Mouse (Mus musculus) kidney, embryonic 15.5 days (tissue): ENCODE measurements around the gene Wdr31. TPM values are rescaled to one million over a fixed set of nuclear protein-coding genes. Genes with fewer than 3 reads are reported as not detected.

ENCODE experiments used
- ATAC-seq: fragments of 200-750 bp; cut with Nextera tagmentation; replicated peaks from 2 replicates; pipeline ENCODE4 v1.8.0; 2017; ENCODE audit warnings: moderate TSS enrichment; ENCODE audit not compliant: low FRiP score
- H3K27ac ChIP-seq: fragments of 300-500 bp; sonication (generic); 2 replicates; pipeline ENCODE4 v1.5.1; 2015; ENCODE audit warnings: mild to moderate bottlenecking, inconsistent platforms
- H3K27me3 ChIP-seq: fragments of 300-500 bp; sonication (generic); 2 replicates; pipeline ENCODE4 v1.6.1; 2015; ENCODE audit warnings: inconsistent platforms
- H3K36me3 ChIP-seq: fragments of 300-500 bp; sonication (generic); 2 replicates; pipeline ENCODE4 v1.6.1; 2015; ENCODE audit warnings: inconsistent platforms
- H3K4me1 ChIP-seq: fragments of 300-500 bp; sonication (generic); 2 replicates; pipeline ENCODE4 v1.6.1; 2015; ENCODE audit warnings: inconsistent platforms
- H3K4me2 ChIP-seq: fragments of 300-500 bp; sonication (generic); 2 replicates; pipeline ENCODE4 v1.6.1; 2015; ENCODE audit warnings: moderate library complexity, mild to moderate bottlenecking, inconsistent platforms
- H3K4me3 ChIP-seq: fragments of 300-500 bp; sonication (generic); replicated peaks from 2 replicates; pipeline ENCODE4 v1.5.1; 2015; ENCODE audit warnings: mild to moderate bottlenecking, inconsistent platforms
- H3K9ac ChIP-seq: fragments of 300-500 bp; sonication (generic); 2 replicates; pipeline ENCODE4 v1.6.1; 2015; ENCODE audit warnings: mild to moderate bottlenecking, inconsistent platforms
- H3K9me3 ChIP-seq: fragments of 300-500 bp; sonication (generic); replicated peaks from 2 replicates; pipeline ENCODE4 v1.6.1; 2016; ENCODE audit warnings: inconsistent platforms
- WGBS: fragments of 180-500 bp; shearing (Covaris S2); methylation state at CpG from one replicate; pipeline ENCODE4 v1.1.7; 2015; ENCODE audit warnings: mixed read lengths; 5-methylcytosine and 5-hydroxymethylcytosine counted together
- polyA plus RNA-seq: library from polyadenylated mRNA; unstranded; fragments of >200 nt; fragmentation: Nextera tagmentation; extraction: Ambion mirVana; gene quantifications from 2 replicates; pipeline ENCODE4 v1.2.1, GENCODE M21; 2015

Wdr31 gene
- polyA plus RNA-seq, result 11.8 and 13.6 TPM in 2 replicates

DNA sequence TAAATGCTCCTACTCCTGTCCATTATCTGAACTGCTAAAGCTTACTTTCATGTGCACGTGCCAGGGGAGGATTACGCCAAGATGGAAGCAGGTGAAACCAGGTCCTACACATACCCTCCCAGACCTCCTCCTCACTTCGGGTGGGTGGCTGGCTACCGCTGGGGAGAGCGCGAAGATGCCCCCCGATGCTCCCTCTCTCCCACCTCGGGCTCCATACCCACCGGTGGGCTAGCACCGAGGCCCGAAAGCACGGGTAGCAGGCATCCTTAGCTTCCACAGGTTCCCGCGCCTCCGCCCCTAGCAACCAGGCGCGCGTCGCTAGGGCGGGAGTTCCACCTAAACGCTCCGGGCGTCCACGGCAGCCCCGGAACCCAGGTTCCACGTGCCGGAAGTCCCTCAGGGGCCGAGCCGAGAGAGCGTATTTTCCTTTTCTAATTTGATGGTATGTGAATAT, at the start of gene Wdr31:
Wdr31 (minus strand) TSS at position 299 of the 454 bp plus-strand sequence.
- Histone ChIP-seq H3K4me2 (peak within 1 kb of the TSS; percentile 83), H3K9ac (peak within 1 kb of the TSS; percentile 75), H3K9me3 (no peaks in the 10 kb centered on the region), H3K27ac (no peak within 1 kb of the TSS), H3K27me3 (no peaks in the 10 kb centered on the region), H3K36me3 (peaks cover 5% of the 10 kb centered on the region), H3K4me1 (0 out of 2 replicates have a peak, but pooled peaks cover 5% of the 10 kb centered on the region), H3K4me3 (peak within 1 kb of the TSS; percentile 77)
- peak; percentile 93 for ATAC-seq
- under 1% methylated on average over 30 of the region's 30 CpGs for WGBS

DNA sequence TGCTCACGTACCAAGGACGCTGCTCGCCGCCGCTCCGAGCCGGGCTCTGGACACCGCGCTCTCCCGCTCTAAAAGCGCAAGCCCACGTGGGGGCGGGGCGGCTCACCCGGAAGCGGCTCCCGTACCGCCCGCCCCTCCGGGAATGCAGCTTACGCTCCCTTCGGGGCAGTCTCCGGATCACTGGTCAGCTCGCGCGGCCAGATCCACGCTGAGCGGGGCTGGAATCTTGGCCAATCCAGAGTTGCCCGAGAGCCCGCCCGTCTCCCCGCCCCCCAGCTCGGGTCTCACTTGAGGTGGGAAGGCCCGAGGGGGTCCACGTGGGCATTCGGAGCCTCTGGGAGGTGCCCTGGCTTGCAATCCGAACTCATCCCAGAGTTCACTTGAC, 49.1 kb upstream of the Wdr31 start, which contains the start of gene Alad:
Alad (minus strand) TSS at position 70 of the 385 bp plus-strand sequence.
- peak within 1 kb of the TSS; percentile 85 for H3K4me3 ChIP-seq
- H3K4me1 ChIP-seq, result peaks cover 63% of the 10 kb centered on the region
- under 1% methylated on average over 37 of the region's 37 CpGs for WGBS
- peak within 1 kb of the TSS; percentile 82 for H3K4me2 ChIP-seq
- no peaks in the 10 kb centered on the region for H3K9me3 ChIP-seq
- peak within 1 kb of the TSS; percentile 69 for H3K9ac ChIP-seq
- no peaks in the 10 kb centered on the region for H3K27me3 ChIP-seq
- ATAC-seq, result peak; percentile 95
- peak within 1 kb of the TSS; percentile 95 for H3K27ac ChIP-seq
- peaks cover 20% of the 10 kb centered on the region for H3K36me3 ChIP-seq

DNA sequence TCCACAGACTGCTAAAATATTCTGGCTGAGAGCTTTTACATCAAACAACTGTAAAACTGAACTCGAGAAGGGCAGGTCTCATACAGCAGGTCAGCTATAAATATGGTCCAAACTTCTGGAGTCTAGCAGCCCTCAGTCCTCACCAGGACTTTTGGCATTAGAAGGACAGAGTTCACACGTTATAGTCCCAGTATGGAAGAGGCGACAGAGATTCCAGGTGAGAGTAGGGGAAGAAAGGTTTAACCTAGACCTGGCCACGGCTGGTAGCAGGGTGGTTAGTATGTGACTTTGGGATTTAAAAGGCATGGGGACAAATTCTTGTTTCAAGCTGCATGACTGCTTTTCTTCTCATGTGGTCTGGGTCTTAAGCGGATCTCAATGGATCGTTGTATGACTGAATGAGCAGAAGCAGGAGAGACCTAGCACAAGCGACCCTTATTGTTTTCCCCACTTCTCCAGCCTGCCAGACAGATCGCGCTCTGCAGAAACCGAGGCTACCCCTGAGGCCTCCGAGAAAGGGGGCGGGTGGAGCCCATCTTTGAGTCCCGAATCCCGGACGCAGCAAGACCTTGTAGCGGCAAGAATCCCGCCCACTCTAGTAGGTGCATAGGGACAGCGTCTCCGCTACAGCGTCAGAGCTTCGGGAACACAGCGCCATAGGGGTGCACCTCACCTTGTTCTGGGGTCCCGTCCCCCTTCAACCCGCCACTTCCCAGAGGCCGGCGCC, 48.6 kb upstream of the Wdr31 start:
- Histone ChIP-seq H3K4me1 (peaks cover 61% of the 10 kb centered on the region), H3K27ac (peak overlapping the region; percentile 95), H3K9me3 (no peaks in the 10 kb centered on the region), H3K4me3 (peak overlapping the region; percentile 85), H3K9ac (peak overlapping the region; percentile 69), H3K27me3 (no peaks in the 10 kb centered on the region), H3K36me3 (peaks cover 20% of the 10 kb centered on the region), H3K4me2 (peak overlapping the region; percentile 82)
- WGBS, result under 1% methylated on average over 26 of the region's 26 CpGs
- ATAC-seq, result peak; percentile 69

DNA sequence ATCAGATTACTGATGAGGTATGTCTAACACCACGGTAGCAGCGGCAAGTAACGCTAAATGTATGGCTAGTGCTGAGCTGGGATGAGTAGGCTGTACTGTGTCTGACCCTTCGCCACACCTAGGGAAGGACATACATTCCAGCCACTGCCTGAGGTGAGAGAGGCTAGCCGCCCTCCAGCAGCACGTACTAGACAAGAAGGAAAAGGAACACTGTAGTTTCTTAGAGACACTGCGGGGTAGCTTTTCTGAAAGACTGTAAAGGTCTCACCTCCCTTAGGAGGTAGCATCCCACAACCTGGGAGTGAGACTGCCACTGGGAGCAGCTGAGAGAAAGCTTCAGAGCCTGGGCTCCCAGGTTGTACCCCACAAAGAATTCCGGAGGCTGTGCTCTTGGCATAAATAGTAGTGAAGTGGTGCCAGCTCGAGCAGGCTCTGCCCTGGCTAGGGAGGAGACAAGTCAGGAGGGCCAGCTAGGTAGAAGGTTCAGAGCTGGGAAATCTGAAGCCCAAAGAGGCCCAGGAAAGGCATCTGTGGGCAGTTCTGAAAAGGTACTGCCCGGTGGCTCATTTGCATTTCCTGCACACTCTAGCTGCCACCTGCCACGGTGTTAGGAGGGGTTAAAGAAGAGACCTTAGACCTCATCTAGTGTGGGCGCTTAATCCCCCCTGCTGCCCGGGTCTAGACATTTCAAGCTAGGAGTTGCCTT, 47.9 kb upstream of the Wdr31 start:
- 31% methylated on average over 13 of the region's 13 CpGs for WGBS
- Histone ChIP-seq H3K27me3 (no peaks in the 10 kb centered on the region), H3K9ac (peak overlapping the region; percentile 69), H3K27ac (peak overlapping the region; percentile 95), H3K4me2 (peak overlapping the region; percentile 82), H3K4me1 (peaks cover 56% of the 10 kb centered on the region), H3K4me3 (peak overlapping the region; percentile 85), H3K36me3 (peaks cover 24% of the 10 kb centered on the region), H3K9me3 (no peaks in the 10 kb centered on the region)
- peak; percentile 28; the same call in 1 of the 2 replicates for ATAC-seq

DNA sequence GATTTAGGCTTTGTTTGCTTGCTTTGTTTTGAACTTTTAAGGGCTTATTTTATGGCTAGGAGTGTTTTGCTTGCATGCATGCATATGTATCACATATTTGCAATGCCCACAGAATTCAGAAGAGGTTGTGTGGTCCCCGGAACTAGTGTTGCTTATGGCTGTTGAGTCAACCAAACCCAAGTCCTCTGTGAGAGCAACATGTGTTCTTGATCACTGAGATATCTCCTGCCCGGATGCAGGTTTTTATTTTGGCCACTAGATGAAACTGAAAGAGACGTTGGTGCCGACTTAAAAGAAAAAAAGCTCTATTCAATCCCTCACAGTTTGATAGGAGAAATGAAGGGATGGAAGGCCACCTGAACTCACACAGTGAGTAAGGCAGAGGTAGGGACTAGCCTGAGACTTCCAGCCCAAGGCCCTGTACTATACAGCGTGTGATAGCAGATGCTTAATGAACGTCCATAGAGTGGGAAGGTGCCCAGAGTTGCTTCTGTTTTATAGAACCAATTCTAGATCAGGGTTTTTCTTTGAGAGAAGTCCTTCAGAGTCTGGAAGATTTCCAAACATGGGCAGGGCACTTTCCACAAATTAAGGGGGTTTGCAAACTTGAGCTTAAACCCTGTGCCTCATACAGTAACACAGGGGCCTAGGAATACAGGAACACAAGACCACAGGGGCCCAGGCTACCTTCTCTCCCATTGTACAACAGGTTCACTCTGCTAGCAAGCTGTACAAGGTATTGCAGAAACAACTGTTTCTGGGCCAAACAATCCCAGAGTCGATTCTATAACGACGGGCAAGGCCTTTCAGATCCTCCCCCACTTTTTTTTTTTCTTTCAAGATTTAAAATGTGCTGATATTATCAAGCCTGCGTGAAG, 47.1 kb upstream of the Wdr31 start:
- no peaks in the 10 kb centered on the region for H3K9me3 ChIP-seq
- peak overlapping the region; percentile 85 for H3K4me3 ChIP-seq
- no peak for ATAC-seq
- H3K9ac ChIP-seq, result peak overlapping the region; percentile 69; the same call in 1 of the 2 replicates
- H3K27ac ChIP-seq, result peak overlapping the region; percentile 95
- H3K4me2 ChIP-seq, result peak overlapping the region; percentile 82
- WGBS, result 67% methylated on average over 10 of the region's 10 CpGs
- peaks cover 52% of the 10 kb centered on the region for H3K4me1 ChIP-seq
- H3K36me3 ChIP-seq, result peaks cover 24% of the 10 kb centered on the region
- no peaks in the 10 kb centered on the region for H3K27me3 ChIP-seq

DNA sequence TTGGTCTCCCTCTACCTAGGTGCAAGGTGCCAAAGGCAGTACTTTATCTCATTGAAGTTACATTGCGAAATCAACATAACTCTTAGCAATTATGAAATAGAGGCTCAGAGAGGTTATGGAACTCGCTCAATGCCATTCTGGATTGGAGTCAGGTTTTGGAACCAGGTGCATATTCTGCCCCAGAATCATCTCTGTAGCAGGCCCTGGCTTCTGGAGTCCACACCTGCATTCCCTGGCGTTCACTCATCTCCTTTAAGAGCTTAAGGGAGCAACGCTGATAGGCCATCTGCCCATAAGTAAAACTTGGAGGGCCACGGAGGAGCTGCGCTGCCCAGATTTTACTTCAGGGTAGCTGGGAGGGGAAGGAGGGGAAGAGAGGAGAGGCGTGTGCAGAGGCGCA, 46.4 kb upstream of the Wdr31 start:
- Histone ChIP-seq H3K4me2 (no peak overlapping the region; the same call in 1 of the 2 replicates), H3K36me3 (peaks cover 27% of the 10 kb centered on the region), H3K27me3 (no peaks in the 10 kb centered on the region), H3K27ac (peak overlapping the region; percentile 78; the same call in 1 of the 2 replicates), H3K9me3 (no peaks in the 10 kb centered on the region), H3K4me1 (peaks cover 52% of the 10 kb centered on the region), H3K9ac (no peak overlapping the region), H3K4me3 (no peak overlapping the region)
- no peak for ATAC-seq
- WGBS, result 91% methylated on average over 8 of the region's 8 CpGs

DNA sequence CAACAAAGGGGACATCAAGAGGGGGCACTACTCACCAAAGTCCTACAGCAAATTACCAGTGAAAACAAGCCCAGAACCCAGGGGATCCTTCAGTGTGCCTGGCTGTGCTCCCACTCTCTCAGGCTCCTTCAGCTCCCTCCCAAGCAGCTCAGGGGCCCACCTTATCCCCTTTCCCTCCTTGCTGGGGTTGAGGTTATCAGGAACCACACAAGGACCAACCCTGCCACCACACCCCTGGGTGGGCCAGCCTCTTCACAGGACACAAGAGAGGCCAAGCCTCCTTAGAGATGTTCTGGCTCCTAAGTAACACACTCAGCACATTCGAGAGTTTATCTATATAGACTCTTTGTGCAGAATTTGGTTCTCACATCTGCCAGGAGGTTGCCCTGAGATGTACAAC, 45.9 kb upstream of the Wdr31 start:
- no peaks in the 10 kb centered on the region for H3K27me3 ChIP-seq
- WGBS, result 70% methylated on average over 1 of the region's 1 CpGs
- H3K4me1 ChIP-seq, result peaks cover 52% of the 10 kb centered on the region
- H3K36me3 ChIP-seq, result peaks cover 27% of the 10 kb centered on the region
- peak overlapping the region; percentile 78 for H3K27ac ChIP-seq
- H3K4me3 ChIP-seq, result no peak overlapping the region
- H3K9me3 ChIP-seq, result no peaks in the 10 kb centered on the region
- no peak; the same call in 1 of the 2 replicates for ATAC-seq
- H3K9ac ChIP-seq, result no peak overlapping the region
- no peak overlapping the region for H3K4me2 ChIP-seq

DNA sequence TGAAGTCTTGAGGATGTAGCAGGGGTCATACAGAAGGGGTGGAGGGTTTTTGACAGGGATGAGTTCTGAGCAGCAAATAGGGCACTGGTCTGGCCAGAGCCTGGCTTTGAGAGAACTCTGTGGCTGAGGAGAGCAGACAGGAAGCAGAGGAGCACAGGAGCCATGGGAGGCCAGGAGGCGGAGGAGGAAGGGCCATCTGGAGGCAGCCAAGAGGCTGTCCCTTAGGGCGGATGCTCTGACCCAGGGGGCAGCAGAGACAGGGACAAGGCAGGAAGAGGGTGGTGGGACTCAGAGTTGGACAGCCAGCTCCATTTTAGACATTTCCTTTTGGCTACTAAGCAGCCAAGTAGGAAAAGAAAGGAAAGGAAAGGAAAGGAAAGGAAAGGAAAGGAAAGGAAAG, 45.4 kb upstream of the Wdr31 start:
- Histone ChIP-seq H3K4me3 (no peak overlapping the region), H3K9ac (no peak overlapping the region), H3K27me3 (no peaks in the 10 kb centered on the region), H3K36me3 (peaks cover 31% of the 10 kb centered on the region), H3K4me1 (peaks cover 52% of the 10 kb centered on the region), H3K9me3 (no peaks in the 10 kb centered on the region), H3K4me2 (0 out of 2 replicates have a peak overlapping the region, but pooled peaks have one; percentile 5), H3K27ac (peak overlapping the region; percentile 78)
- ATAC-seq, result no peak
- 31% methylated on average over 2 of the region's 2 CpGs for WGBS

DNA sequence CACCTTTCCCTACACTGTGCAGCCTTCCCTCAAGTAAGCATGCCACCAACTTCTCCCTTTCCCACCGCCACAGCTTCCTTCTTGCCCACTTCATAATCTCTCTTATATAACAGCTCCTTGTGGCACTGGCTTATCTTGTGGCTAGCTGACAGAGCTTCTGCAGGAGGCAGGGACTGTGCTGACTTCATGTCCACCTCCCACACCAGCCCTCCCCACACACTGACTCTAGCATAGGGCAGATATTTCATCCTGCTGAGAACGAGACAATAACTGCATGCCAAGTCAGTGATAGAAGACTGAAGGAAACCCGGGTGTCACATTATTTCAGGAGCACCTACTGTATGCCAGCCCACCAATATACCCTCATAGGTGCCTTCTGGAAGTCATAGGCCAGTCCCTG, 44.8 kb upstream of the Wdr31 start:
- Histone ChIP-seq H3K4me1 (peaks cover 50% of the 10 kb centered on the region), H3K36me3 (peaks cover 37% of the 10 kb centered on the region), H3K27me3 (no peaks in the 10 kb centered on the region), H3K27ac (peak overlapping the region; percentile 78), H3K9ac (no peak overlapping the region), H3K4me3 (no peak overlapping the region), H3K9me3 (no peaks in the 10 kb centered on the region), H3K4me2 (no peak overlapping the region)
- no peak for ATAC-seq
- WGBS, result 65% methylated on average over 3 of the region's 3 CpGs

DNA sequence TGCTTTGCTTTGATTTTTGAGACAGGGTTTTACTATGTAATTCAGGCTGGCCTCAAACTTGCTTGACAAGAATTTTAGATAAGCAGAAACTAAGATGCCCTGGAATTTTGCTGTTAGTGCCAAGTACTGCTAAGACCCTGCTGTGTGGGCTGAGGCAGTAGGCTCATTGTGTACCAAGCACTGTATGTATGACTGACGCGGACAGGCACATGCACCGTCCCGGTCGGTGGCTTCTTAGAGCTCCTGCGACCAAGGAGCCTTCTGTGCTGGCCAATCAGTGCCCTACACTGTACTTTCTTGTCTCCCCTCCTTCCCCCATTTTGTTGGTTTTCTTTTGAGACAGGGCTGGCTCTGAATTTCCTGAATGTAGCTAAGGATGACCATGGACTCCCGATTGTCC, 44.3 kb upstream of the Wdr31 start:
- Histone ChIP-seq H3K27ac (peak overlapping the region; percentile 22; the same call in 1 of the 2 replicates), H3K4me2 (no peak overlapping the region)

DNA sequence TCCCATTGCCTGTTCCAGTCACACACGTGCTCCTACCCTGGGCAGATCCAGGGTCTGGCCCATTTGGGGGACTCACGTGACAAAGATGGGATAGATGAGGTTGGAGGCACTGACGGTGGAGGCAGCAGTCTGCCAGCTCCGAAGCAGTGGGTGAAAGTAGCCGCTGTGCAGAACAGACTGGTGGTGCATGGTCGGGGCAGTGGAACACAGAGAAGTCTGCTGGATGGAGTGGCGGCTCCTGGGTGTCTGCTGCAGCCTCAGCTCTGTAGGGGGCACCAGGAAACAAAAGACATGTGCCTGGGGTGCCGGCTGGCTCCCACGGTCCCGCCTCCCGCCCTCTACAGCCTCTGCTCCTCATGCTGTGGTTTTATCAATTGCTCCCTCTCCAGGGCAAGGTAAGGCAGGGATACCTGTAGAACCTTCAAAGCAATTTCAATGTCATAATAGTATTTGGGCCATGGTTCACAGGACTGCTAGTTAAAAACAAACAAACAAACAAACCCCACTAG, 43.4 kb upstream of the Wdr31 start:
- H3K9ac ChIP-seq, result no peak overlapping the region
- peaks cover 47% of the 10 kb centered on the region for H3K4me1 ChIP-seq
- H3K27me3 ChIP-seq, result no peaks in the 10 kb centered on the region
- no peak overlapping the region for H3K4me2 ChIP-seq
- H3K9me3 ChIP-seq, result no peaks in the 10 kb centered on the region
- no peak overlapping the region for H3K27ac ChIP-seq
- 60% methylated on average over 11 of the region's 11 CpGs for WGBS
- peaks cover 51% of the 10 kb centered on the region for H3K36me3 ChIP-seq
- H3K4me3 ChIP-seq, result no peak overlapping the region
- ATAC-seq, result no peak

More for the DNA sequence above, 44.3 kb upstream of the Wdr31 start:
- Histone ChIP-seq H3K4me1 (peaks cover 46% of the 10 kb centered on the region), H3K9me3 (no peaks in the 10 kb centered on the region), H3K27me3 (no peaks in the 10 kb centered on the region), H3K9ac (no peak overlapping the region), H3K36me3 (peaks cover 42% of the 10 kb centered on the region), H3K4me3 (no peak overlapping the region)
- 91% methylated on average over 7 of the region's 7 CpGs for WGBS
- no peak for ATAC-seq
